Mouse (Mus musculus): ENCODE data around the gene Zgpat. TPM values are rescaled to one million over a fixed set of nuclear protein-coding genes. Genes with fewer than 3 reads are reported as not detected.
A peak's percentile ranks its signal among the peaks of the same experiment; 100 is the strongest.

Zgpat gene
- polyA plus RNA-seq, 1 experiment: 20.7 TPM

GRCm38 (mm10) chr2:181334023-181334422 is 30.7 kb upstream of the Zgpat start:
- no peaks in the 10 kb centered on the region for H3K27me3 ChIP-seq (ENCODE audit: control insufficient read depth, insufficient read depth, low read length)
- no peak overlapping the region for H3K27ac ChIP-seq (ENCODE audit: insufficient read depth, low read depth, low read length)
- H3K4me1 ChIP-seq (ENCODE audit: control insufficient read depth, insufficient read depth, insufficient read length, low read length): no peaks in the 10 kb centered on the region
- no peak for TF ChIP-seq POLR2A (IDR thresholded peaks at IDR 0.05; ENCODE audit: low read depth, low read length)
- TF ChIP-seq CTCF (IDR thresholded peaks at IDR 0.05; ENCODE audit: extremely low read depth, insufficient read length, insufficient replicate concordance, low read depth, low read length): no peak
- H3K4me3 ChIP-seq (ENCODE audit: low read depth, low read length): no peak overlapping the region
- WGBS: 54% methylated on average over 3 of the region's 3 CpGs
- peaks cover 17% of the 10 kb centered on the region for H3K36me3 ChIP-seq (ENCODE audit: control insufficient read depth, insufficient read depth, low read length)

- 91% methylated on average over 4 of the region's 4 CpGs for WGBS
- Histone ChIP-seq H3K27ac (ENCODE audit: insufficient read depth, low read depth, low read length) (no peak overlapping the region), H3K27me3 (ENCODE audit: control insufficient read depth, insufficient read depth, low read length) (no peaks in the 10 kb centered on the region), H3K4me3 (ENCODE audit: low read depth, low read length) (no peak overlapping the region), H3K4me1 (ENCODE audit: control insufficient read depth, insufficient read depth, insufficient read length, low read length) (no peaks in the 10 kb centered on the region), H3K36me3 (ENCODE audit: control insufficient read depth, insufficient read depth, low read length) (peaks cover 23% of the 10 kb centered on the region)
- no peak for TF ChIP-seq CTCF (IDR thresholded peaks at IDR 0.05; ENCODE audit: extremely low read depth, insufficient read length, insufficient replicate concordance, low read depth, low read length)
- TF ChIP-seq POLR2A (IDR thresholded peaks at IDR 0.05; ENCODE audit: low read depth, low read length): no peak
Observed at GRCm38 (mm10) chr2:181340426-181340825, 24.3 kb upstream of the Zgpat start.

- TF ChIP-seq POLR2A (IDR thresholded peaks at IDR 0.05; ENCODE audit: low read depth, low read length): no peak
- no peak for TF ChIP-seq CTCF (IDR thresholded peaks at IDR 0.05; ENCODE audit: extremely low read depth, insufficient read length, insufficient replicate concordance, low read depth, low read length)
Observed at GRCm38 (mm10) chr2:181342766-181343165, 22.0 kb upstream of the Zgpat start.

GRCm38 (mm10) chr2:181356780-181357179 is 7.9 kb upstream of the Zgpat start:
- peaks cover 47% of the 10 kb centered on the region for H3K36me3 ChIP-seq (ENCODE audit: control insufficient read depth, insufficient read depth, low read length)
- H3K27ac ChIP-seq (ENCODE audit: insufficient read depth, low read depth, low read length): no peak overlapping the region
- H3K27me3 ChIP-seq (ENCODE audit: control insufficient read depth, insufficient read depth, low read length): no peaks in the 10 kb centered on the region
- WGBS: 84% methylated on average over 3 of the region's 3 CpGs
- TF ChIP-seq POLR2A (IDR thresholded peaks at IDR 0.05; ENCODE audit: low read depth, low read length): no peak
- no peak for TF ChIP-seq CTCF (IDR thresholded peaks at IDR 0.05; ENCODE audit: extremely low read depth, insufficient read length, insufficient replicate concordance, low read depth, low read length)
- H3K4me3 ChIP-seq (ENCODE audit: low read depth, low read length): no peak overlapping the region
- H3K4me1 ChIP-seq (ENCODE audit: control insufficient read depth, insufficient read depth, insufficient read length, low read length): no peaks in the 10 kb centered on the region

More at GRCm38 (mm10) chr2:181342766-181343165, 22.0 kb upstream of the Zgpat start:
- H3K4me3 ChIP-seq (ENCODE audit: low read depth, low read length): no peak overlapping the region
- H3K27ac ChIP-seq (ENCODE audit: insufficient read depth, low read depth, low read length): no peak overlapping the region
- no peaks in the 10 kb centered on the region for H3K27me3 ChIP-seq (ENCODE audit: control insufficient read depth, insufficient read depth, low read length)
- WGBS: 91% methylated on average over 6 of the region's 6 CpGs
- peaks cover 18% of the 10 kb centered on the region for H3K36me3 ChIP-seq (ENCODE audit: control insufficient read depth, insufficient read depth, low read length)
- no peaks in the 10 kb centered on the region for H3K4me1 ChIP-seq (ENCODE audit: control insufficient read depth, insufficient read depth, insufficient read length, low read length)

GRCm38 (mm10) chr2:181363946-181364345 is 782 bp upstream of the Zgpat start:
- Histone ChIP-seq H3K27ac (ENCODE audit: insufficient read depth, low read depth, low read length) (no peak overlapping the region), H3K4me3 (ENCODE audit: low read depth, low read length) (no peak overlapping the region), H3K4me1 (ENCODE audit: control insufficient read depth, insufficient read depth, insufficient read length, low read length) (peaks cover 12% of the 10 kb centered on the region; the same call in 1 of the 2 replicates), H3K27me3 (ENCODE audit: control insufficient read depth, insufficient read depth, low read length) (no peaks in the 10 kb centered on the region), H3K36me3 (ENCODE audit: control insufficient read depth, insufficient read depth, low read length) (peaks cover 31% of the 10 kb centered on the region)
- 81% methylated on average over 3 of the region's 3 CpGs for WGBS
- TF ChIP-seq CTCF (IDR thresholded peaks at IDR 0.05; ENCODE audit: extremely low read depth, insufficient read length, insufficient replicate concordance, low read depth, low read length) (no peak), POLR2A (IDR thresholded peaks at IDR 0.05; ENCODE audit: low read depth, low read length) (no peak)

- peaks cover 12% of the 10 kb centered on the region; the same call in 1 of the 2 replicates for H3K4me1 ChIP-seq (ENCODE audit: control insufficient read depth, insufficient read depth, insufficient read length, low read length)
- H3K27ac ChIP-seq (ENCODE audit: insufficient read depth, low read depth, low read length): no peak overlapping the region; the same call in 1 of the 2 replicates
- H3K36me3 ChIP-seq (ENCODE audit: control insufficient read depth, insufficient read depth, low read length): peaks cover 26% of the 10 kb centered on the region
- H3K4me3 ChIP-seq (ENCODE audit: low read depth, low read length): peak overlapping the region; percentile 98
- WGBS: 5% methylated on average over 14 of the region's 14 CpGs
- no peak for TF ChIP-seq CTCF (IDR thresholded peaks at IDR 0.05; ENCODE audit: extremely low read depth, insufficient read length, insufficient replicate concordance, low read depth, low read length)
- TF ChIP-seq POLR2A (IDR thresholded peaks at IDR 0.05; ENCODE audit: low read depth, low read length): no peak
- H3K27me3 ChIP-seq (ENCODE audit: control insufficient read depth, insufficient read depth, low read length): no peaks in the 10 kb centered on the region
Observed at GRCm38 (mm10) chr2:181364487-181364859, 255 bp upstream of the Zgpat start.

- WGBS: under 1% methylated on average over 20 of the region's 20 CpGs
- peak overlapping the region; percentile 98 for H3K4me3 ChIP-seq (ENCODE audit: low read depth, low read length)
Observed at GRCm38 (mm10) chr2:181365655-181366075, 937 bp downstream of the Zgpat start.

More at GRCm38 (mm10) chr2:181365655-181366075, 937 bp downstream of the Zgpat start:
- TF ChIP-seq CTCF (IDR thresholded peaks at IDR 0.05; ENCODE audit: extremely low read depth, insufficient read length, insufficient replicate concordance, low read depth, low read length): no peak
- no peak for TF ChIP-seq POLR2A (IDR thresholded peaks at IDR 0.05; ENCODE audit: low read depth, low read length)
- Histone ChIP-seq H3K4me1 (ENCODE audit: control insufficient read depth, insufficient read depth, insufficient read length, low read length) (peaks cover 12% of the 10 kb centered on the region; the same call in 1 of the 2 replicates), H3K36me3 (ENCODE audit: control insufficient read depth, insufficient read depth, low read length) (peaks cover 22% of the 10 kb centered on the region), H3K27me3 (ENCODE audit: control insufficient read depth, insufficient read depth, low read length) (no peaks in the 10 kb centered on the region), H3K27ac (ENCODE audit: insufficient read depth, low read depth, low read length) (peak overlapping the region; percentile 78)

All from small intestine, adult 2 months (tissue).